Mouse (Mus musculus): Measurements from ENCODE around the gene Cnn1. TPM values are rescaled to one million over a fixed set of nuclear protein-coding genes. Genes with fewer than 3 reads are reported as not detected.
A peak's percentile ranks its signal among the peaks of the same experiment; 100 is the strongest.

Cnn1 gene
- polyA plus RNA-seq (2012; rRNA removed) (2.3 and 3.0 TPM in 2 replicates), polyA plus RNA-seq (2014; fragmentation: Nextera tagmentation; extraction: Ambion mirVana) (3.1 and 4.4 TPM in 2 replicates)

DNA sequence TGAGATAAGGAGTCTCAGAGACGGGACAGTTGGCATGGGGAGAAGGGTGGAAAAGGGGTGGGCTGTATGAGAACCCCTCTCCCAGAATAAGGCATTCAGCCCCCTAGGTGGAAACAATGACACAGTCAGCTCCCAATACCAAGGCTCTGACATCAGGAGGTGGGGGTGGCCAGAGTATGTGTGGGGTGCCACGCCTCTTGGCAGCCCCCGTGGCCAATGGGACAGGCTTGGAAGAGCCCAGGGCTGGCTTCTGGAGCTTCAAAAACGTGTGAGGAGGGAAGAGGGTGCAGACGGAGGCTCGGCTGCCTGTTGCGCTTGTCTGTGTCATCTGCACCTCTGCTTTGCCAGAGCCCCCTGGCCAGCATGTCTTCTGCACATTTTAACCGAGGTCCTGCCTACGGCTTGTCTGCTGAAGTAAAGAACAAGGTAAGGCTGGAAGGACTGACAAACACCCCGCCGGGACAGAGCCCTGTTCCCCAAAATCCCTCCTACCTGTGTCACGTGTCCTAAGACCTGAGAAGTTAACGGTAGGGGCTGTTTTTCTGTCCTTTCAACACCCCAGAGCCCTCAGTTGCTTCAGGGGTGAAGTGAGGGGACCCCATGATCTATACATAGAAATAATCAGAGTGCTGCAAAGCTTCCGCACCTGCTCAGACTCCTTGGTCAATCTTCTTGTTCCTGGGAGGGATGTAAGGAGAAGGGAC lies at the start of gene Cnn1:
Cnn1 (plus strand) TSS at position 224 of the 704 bp plus-strand sequence.
- Histone ChIP-seq H3K36me3 (ENCODE audit: control insufficient read depth, insufficient read depth, low read length) (no peaks in the 10 kb centered on the region), H3K27ac (replicated peaks; ENCODE audit: low read depth, low read length) (no peak within 1 kb of the TSS), H3K9ac (ENCODE audit: low read depth, low read length, severe bottlenecking) (peak within 1 kb of the TSS; percentile 21; the same call in 1 of the 2 replicates), H3K4me1 (ENCODE audit: control insufficient read depth, insufficient read depth, low read length) (no peaks in the 10 kb centered on the region), H3K27me3 (ENCODE audit: control insufficient read depth, insufficient read depth, low read length) (peaks cover 34% of the 10 kb centered on the region; the same call in 1 of the 2 replicates), H3K4me3 (replicated peaks; ENCODE audit: low read length) (peak within 1 kb of the TSS; percentile 8; the same call in 1 of the 2 replicates), H3K9me3 (ENCODE audit: control insufficient read depth, low read length) (no peaks in the 10 kb centered on the region), H3K4me2 (replicated peaks; ENCODE audit: low read depth, low read length, severe bottlenecking) (peak within 1 kb of the TSS; percentile 15; the same call in 1 of the 2 replicates)
- no peak for ATAC-seq (ENCODE audit: low FRiP score, low read depth)
- 9% methylated on average over 14 of the region's 14 CpGs for WGBS
- DNase-seq (ENCODE audit: low spot score) = no peak
- TF ChIP-seq POLR2A (IDR thresholded peaks at IDR 0.05; ENCODE audit: borderline replicate concordance, extremely low read depth, insufficient read depth, insufficient read length) = no peak

DNA sequence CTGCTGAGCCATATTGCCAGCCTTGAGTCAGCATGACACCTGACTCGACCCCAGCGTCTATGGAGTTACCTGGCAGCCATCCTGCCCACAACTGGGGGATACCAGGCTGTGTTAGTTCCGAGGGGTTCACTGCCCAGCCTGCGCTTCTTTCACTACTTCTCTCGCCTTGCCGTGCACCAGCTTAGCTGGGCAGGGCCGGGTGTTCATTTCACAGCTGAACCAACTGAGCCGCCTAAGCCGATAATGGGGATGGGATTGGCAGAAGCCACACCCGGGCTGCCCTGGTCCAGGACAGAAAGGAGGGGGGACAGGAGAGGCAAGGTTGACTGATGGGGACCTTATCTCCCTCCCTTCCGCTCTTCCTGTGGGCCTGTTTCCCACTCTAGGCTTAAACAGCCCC lies 49.7 kb upstream of the Cnn1 start:
- ATAC-seq (ENCODE audit: low FRiP score, low read depth) = no peak
- peaks cover 50% of the 10 kb centered on the region for H3K27me3 ChIP-seq (ENCODE audit: control insufficient read depth, insufficient read depth, low read length)
- H3K9me3 ChIP-seq (ENCODE audit: control insufficient read depth, low read length) = no peaks in the 10 kb centered on the region
- H3K4me3 ChIP-seq (replicated peaks; ENCODE audit: low read length) = no peak overlapping the region
- H3K4me1 ChIP-seq (ENCODE audit: control insufficient read depth, insufficient read depth, low read length) = peaks cover 13% of the 10 kb centered on the region
- no peak overlapping the region for H3K4me2 ChIP-seq (replicated peaks; ENCODE audit: low read depth, low read length, severe bottlenecking)
- 82% methylated on average over 11 of the region's 11 CpGs for WGBS
- TF ChIP-seq POLR2A (IDR thresholded peaks at IDR 0.05; ENCODE audit: borderline replicate concordance, extremely low read depth, insufficient read depth, insufficient read length) = no peak
- H3K27ac ChIP-seq (replicated peaks; ENCODE audit: low read depth, low read length) = no peak overlapping the region
- no peak overlapping the region for H3K9ac ChIP-seq (ENCODE audit: low read depth, low read length, severe bottlenecking)
- no peaks in the 10 kb centered on the region for H3K36me3 ChIP-seq (ENCODE audit: control insufficient read depth, insufficient read depth, low read length)
- no peak for DNase-seq (ENCODE audit: low spot score)

DNA sequence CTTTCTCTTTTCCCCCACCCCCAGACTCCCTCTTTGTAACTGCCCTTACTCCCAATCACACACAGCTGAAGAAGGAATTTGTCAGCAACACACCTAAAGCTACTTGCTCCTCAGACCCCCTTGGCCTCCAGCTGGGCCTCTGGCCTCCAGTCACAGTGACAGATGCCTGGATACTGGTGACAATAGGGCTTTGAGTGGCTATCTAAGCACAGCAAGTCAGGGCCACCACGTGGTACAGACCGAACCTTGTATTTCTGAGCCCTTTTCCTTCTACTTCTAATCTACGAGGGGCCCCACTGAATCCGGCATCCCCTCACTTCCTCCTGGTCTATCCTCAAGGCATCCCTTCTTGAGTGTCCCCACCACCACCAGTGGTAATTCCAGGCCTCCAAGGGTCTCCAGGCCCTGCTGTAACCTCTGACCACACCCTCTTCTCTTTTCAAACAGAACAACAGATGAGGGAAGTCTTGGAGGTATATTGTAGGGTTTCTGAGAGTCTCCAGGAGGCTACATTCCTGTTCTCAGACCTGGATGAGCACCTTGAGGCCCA lies 49.2 kb upstream of the Cnn1 start:
- no peaks in the 10 kb centered on the region for H3K9me3 ChIP-seq (ENCODE audit: control insufficient read depth, low read length)
- no peak overlapping the region for H3K4me3 ChIP-seq (replicated peaks; ENCODE audit: low read length)
- DNase-seq (ENCODE audit: low spot score) = no peak
- no peak for ATAC-seq (ENCODE audit: low FRiP score, low read depth)
- H3K27me3 ChIP-seq (ENCODE audit: control insufficient read depth, insufficient read depth, low read length) = peaks cover 55% of the 10 kb centered on the region
- no peak overlapping the region for H3K9ac ChIP-seq (ENCODE audit: low read depth, low read length, severe bottlenecking)
- 52% methylated on average over 4 of the region's 4 CpGs for WGBS
- peaks cover 13% of the 10 kb centered on the region for H3K4me1 ChIP-seq (ENCODE audit: control insufficient read depth, insufficient read depth, low read length)
- TF ChIP-seq POLR2A (IDR thresholded peaks at IDR 0.05; ENCODE audit: borderline replicate concordance, extremely low read depth, insufficient read depth, insufficient read length) = no peak
- no peak overlapping the region for H3K27ac ChIP-seq (replicated peaks; ENCODE audit: low read depth, low read length)
- no peak overlapping the region for H3K4me2 ChIP-seq (replicated peaks; ENCODE audit: low read depth, low read length, severe bottlenecking)
- H3K36me3 ChIP-seq (ENCODE audit: control insufficient read depth, insufficient read depth, low read length) = no peaks in the 10 kb centered on the region

DNA sequence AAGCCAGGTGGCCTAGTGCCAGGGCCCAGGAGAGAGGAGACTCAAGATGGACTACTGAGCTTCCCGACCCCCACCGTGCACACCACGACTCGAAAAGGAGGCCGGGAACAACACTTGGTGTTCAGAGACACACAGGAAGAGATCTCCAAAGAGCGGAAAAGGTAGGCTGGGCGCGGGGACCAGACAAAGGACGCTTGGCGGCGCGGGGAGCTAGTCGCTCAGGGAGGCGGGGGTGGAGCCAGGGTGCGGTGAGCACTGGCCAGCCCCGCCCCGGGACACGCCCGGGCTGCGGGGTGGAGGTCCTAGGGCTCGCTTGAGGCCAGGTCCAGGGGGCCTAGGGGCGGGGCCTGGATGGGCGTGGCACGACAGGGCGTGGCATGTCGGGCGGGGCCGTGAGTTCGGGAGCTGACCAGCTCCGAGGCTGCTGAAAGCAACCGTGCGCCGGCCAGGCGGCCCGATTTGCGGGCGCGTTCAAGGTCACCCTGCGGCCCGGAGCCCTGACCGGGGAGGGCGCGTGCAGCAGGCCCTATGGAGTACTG lies 48.6 kb upstream of the Cnn1 start:
- 1% methylated on average over 36 of the region's 43 CpGs for WGBS
- ATAC-seq (ENCODE audit: low FRiP score, low read depth) (no peak), DNase-seq (ENCODE audit: low spot score) (no peak)
- H3K9ac ChIP-seq (ENCODE audit: low read depth, low read length, severe bottlenecking) = no peak overlapping the region
- TF ChIP-seq POLR2A (IDR thresholded peaks at IDR 0.05; ENCODE audit: borderline replicate concordance, extremely low read depth, insufficient read depth, insufficient read length) = no peak
- H3K36me3 ChIP-seq (ENCODE audit: control insufficient read depth, insufficient read depth, low read length) = no peaks in the 10 kb centered on the region
- peaks cover 61% of the 10 kb centered on the region for H3K27me3 ChIP-seq (ENCODE audit: control insufficient read depth, insufficient read depth, low read length)
- H3K27ac ChIP-seq (replicated peaks; ENCODE audit: low read depth, low read length) = no peak overlapping the region
- H3K9me3 ChIP-seq (ENCODE audit: control insufficient read depth, low read length) = no peaks in the 10 kb centered on the region
- H3K4me3 ChIP-seq (replicated peaks; ENCODE audit: low read length) = peak overlapping the region; percentile 31
- peaks cover 13% of the 10 kb centered on the region for H3K4me1 ChIP-seq (ENCODE audit: control insufficient read depth, insufficient read depth, low read length)
- peak overlapping the region; percentile 53 for H3K4me2 ChIP-seq (replicated peaks; ENCODE audit: low read depth, low read length, severe bottlenecking)

DNA sequence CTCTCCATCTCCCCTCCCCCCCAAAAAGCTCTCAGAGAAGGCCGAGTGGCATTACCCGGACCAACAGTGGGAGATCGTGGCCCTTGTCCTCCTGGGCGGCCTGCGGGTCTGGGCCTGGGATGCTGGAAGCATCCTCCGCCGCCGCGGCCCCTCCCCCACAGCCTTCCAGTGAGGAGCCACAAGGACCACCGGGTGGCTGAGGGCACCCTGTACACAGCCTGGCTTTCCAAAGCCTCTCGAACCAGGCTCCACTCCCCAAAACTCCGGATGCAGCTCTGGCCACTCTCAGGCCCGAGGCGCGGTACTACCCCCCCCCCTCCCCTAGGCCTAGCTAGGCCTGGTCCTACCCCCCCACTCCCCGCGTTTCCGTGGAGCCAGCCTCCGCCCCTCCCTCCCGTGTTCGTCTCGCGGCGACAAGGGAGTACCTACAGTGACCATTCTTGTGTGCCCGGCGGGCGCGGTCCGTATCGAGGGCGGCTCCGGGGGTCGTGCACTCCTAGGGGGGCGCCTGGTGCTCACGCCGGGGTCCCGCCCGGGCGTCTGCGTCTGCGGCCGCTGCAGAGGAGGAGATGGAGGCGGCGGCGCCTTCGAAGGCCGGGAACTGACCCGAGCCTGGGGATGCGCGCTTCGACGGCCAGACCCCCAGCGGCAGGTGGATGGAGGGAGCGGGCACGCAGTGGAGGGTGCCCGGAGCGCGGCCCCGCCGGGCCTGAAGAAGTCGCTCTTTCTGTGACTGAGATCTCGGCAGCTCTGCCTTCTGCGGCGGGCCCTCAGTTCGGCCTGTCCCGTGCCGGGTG lies 47.7 kb upstream of the Cnn1 start:
- H3K9me3 ChIP-seq (ENCODE audit: control insufficient read depth, low read length) = no peaks in the 10 kb centered on the region
- DNase-seq (ENCODE audit: low spot score) (no peak), ATAC-seq (ENCODE audit: low FRiP score, low read depth) (no peak)
- H3K4me2 ChIP-seq (replicated peaks; ENCODE audit: low read depth, low read length, severe bottlenecking) = peak overlapping the region; percentile 53
- no peaks in the 10 kb centered on the region for H3K36me3 ChIP-seq (ENCODE audit: control insufficient read depth, insufficient read depth, low read length)
- peaks cover 70% of the 10 kb centered on the region for H3K27me3 ChIP-seq (ENCODE audit: control insufficient read depth, insufficient read depth, low read length)
- H3K9ac ChIP-seq (ENCODE audit: low read depth, low read length, severe bottlenecking) = no peak overlapping the region
- peaks cover 13% of the 10 kb centered on the region for H3K4me1 ChIP-seq (ENCODE audit: control insufficient read depth, insufficient read depth, low read length)
- 2% methylated on average over 52 of the region's 67 CpGs for WGBS
- TF ChIP-seq POLR2A (IDR thresholded peaks at IDR 0.05; ENCODE audit: borderline replicate concordance, extremely low read depth, insufficient read depth, insufficient read length) = no peak
- no peak overlapping the region for H3K27ac ChIP-seq (replicated peaks; ENCODE audit: low read depth, low read length)
- peak overlapping the region; percentile 31 for H3K4me3 ChIP-seq (replicated peaks; ENCODE audit: low read length)
